Mouse (Mus musculus) cerebellum, adult 9-10 months (tissue): ENCODE measurements at regions not wholly inside any gene's neighbourhood (a gene's known extent, or its start where the extent isn't known, plus 50 kb on each side); places are given as distances from the start of the nearest gene placed in this dataset.

Experiments used
- DNase-seq: peaks from one replicate; pipeline ENCODE4 v3.0.0; 2022

DNA sequence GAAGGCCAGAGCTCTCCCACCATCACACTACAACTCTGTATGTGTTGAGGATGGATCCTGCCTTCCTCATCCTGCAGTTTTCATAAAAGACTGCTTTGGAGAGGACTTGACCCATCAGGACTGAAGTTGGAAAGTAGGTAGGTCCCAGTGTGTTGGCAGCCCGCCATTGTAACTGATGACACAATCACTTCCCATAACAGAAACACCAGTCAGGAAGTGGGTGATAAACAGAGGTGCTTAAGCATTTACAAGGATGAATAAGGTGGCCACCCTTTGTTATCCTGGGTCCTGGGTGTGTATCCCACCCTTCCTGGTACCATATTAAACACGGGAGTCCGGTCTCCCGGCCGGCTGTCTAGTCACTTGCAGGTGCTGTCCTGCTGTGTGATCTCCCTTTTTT is 118.3 kb downstream of the Snx10 start:
- DNase-seq = no peak

DNA sequence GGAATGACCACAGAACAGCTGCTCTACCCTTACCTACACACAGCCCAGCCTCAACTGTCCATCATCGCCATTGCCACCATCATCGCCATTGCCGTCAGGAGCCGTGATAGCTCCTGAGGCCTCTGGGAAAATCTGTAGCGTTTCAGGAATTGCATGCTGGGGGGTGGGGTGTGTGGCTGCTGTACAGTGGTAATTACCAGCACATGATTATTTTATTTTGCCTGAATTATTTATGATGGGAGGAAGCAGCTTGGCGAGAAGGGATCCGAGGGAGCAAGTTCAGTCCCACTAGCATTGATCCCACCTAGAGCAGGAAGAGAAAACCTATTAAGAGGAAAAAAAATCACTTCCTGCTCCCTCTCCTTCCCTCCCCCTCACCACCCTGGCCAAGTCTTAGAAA is 125.1 kb downstream of the Snx10 start:
- DNase-seq = no peak

DNA sequence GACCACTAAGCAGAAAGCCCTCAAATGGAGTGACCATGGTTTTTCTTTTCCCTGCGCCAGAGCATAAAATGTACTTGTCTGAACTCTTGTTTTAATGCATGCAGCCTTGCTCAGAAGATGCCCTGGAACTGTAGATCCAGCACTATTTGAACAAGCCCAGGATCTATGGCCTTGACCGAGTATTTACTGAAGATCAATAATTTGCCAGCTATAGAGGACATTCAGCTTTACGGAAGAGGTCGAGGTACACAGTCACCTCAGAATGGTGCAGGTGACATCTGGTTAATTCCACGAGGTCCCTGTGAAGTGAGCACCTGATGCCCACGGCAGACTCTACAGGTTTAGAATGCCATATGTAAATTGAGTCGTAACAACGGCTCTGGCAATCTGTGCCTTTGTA is 130.1 kb downstream of the Snx10 start:
- DNase-seq = no peak

DNA sequence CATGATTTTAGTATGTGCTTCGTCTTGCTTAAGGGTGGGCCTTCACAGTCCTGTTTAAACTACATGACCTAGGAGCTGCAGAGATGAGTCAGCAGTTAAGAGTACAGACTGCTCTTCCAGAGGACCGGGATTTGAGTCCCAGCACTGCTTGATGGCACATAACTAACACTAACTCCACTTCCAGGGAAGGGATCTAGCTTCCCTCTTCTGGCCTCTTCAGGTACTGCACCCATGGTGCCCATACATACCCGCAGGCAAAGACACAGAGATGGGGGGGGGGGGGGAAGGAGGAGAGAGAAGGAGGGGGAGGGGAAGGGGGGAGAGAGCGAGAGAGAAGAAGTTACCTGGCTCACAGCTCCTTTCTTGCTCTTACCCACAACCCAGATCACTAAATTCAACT is 131.3 kb downstream of the Snx10 start:
- DNase-seq = no peak

DNA sequence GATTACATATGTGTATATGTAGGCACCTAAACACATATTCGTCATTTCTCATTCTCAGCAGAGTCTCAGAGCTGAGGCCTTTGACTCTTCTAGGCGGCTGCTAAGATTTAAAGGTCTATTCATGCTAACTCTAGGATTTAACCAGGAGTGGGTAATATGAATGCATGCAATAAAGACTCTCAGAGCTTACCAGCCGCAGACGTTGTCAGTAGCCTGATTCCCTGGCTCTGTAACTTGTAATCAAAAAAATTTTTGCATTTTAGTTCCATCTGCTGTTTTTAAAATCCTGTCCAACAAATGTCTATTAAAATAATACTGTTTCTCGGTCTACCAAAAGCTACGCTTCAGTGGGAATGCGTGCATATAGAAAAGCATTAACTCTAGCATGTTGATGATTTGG is 132.4 kb downstream of the Snx10 start:
- DNase-seq = no peak

DNA sequence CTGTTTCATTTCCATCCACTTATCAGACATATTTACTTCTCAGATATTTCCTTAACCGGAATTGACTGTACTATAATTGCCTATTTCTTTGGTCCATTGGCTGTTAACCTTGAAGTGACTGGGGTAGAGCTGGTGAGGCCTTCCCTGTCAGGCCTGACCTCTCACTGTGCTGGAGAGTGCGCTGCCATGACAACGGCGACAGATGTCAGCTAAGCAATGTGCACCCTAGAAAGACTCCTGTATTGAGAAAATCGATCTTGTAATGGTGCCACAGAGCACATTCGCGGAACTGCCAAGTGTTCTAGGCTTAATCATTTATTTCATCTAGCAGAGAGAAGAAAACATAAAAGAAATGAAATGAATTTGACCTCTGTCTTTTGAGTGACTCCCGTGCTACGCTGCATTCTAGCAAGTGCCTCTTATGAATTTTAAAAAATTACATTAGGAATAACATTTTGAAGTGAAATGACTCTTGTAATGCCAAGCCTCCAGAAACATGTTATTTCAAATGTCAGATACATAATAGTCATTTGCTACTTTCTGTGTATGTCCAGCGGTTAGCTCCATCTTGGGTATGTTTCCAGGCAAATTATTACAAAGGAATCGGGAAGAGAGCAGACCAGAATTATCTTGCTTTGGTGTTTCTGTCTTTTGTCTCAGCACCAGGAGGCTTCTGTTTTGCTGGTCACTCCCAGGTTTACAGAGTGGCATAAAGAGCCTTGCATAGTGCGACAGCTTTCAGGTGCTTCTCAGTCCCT is 133.4 kb downstream of the Snx10 start:
- no peak for DNase-seq

DNA sequence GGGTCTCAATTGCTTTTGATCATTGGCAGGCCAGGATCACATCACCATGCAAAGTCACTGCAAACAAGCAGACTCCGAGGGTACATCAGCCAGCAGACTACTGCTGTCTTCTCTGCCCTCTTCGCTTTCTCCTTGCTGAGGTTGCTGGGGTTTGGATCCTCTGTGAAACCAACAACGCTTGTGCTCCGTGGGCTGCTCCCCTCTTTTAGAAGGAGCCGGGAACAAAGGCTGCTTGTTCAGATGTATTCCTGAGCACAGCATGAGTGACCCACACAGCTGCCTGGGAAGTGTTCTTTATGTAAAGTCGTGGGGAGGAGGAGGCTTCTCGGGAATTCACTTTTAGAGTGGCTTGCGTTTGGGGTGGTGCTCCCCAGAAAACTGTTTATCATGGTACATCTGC is 134.7 kb downstream of the Snx10 start:
- no peak for DNase-seq

DNA sequence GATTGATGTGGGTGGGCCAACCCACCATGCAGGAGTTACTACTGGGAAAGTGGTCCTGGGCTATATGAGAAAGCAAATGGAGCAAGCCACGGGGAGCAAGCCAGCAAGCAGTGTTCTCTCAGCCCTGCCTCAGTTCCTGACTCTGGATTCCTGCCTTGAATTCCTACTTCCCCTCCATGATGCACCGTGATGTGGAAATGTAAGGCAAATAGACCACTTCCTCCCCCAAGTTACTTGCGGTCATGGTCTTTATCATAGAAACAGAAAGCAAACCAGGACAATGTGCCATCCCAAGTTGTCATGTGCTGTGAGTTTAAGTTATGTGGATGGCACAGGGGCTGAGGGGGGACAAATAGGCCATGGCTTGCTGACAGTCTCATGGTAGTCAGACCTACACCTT is 139.5 kb downstream of the Snx10 start:
- no peak for DNase-seq

DNA sequence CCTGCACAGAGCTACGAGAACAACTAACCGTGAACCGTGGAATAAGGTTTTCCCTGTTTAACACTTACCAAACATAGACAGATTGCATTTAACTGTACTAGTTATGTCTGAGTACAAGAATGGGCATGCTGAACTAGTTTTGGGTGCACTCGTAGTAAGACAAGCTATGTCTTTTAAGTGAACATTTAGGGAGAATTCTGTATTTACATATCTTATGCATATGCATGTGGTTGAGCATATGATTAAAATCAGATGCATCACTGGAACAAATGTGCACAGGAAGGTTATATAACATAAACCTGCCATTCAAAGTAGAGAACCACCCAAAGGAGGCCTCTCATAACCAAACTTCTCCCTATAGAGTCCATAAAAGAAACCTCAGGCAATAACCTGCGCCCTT is 140.3 kb downstream of the Snx10 start:
- DNase-seq = no peak

DNA sequence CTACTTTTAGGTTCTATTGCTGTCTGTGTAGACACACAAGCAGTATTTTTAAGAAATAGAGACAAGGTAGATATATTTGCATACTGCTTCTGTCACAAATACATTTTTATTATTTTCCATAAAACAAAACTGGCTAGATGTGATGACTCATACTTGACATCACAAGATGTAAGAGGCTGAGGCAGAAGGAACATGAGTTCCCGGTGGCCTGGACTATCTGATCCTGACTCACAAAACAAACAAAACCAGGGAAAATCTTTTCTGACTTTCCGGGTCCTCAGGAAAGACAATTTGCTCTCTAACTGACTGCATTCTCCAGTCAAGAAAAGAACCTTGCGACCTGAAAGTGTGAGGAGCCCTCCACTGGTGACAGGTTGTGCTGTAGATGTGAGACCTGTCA is 143.3 kb downstream of the Snx10 start:
- no peak for DNase-seq

DNA sequence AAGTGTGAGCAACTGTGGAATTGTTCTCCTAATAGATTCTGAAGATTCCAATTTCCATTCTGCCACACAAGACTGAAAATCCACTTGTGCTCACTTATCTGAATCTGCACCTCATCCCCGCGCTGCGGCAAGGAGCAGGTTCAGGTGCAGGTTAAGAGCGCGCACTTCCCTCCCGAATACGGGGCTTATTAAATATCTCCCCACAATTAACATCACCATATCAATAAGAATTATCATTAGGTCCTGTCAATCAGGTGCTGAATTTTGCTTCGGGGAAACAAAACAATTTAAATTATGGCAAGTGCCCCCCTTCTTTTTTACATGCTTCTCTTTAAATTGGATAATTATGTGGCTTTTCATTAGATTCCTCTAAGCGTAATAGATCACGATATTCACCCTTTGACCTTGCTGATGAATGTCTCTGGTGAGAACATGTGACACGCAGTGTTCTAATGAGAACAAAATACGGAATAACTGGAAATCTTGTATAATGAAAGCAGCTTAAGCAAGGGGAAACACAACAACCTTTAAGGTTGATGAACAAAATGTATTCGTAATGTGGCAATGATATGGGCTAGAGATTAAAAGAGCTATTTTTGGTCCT is 151.7 kb downstream of the Snx10 start:
- no peak for DNase-seq

DNA sequence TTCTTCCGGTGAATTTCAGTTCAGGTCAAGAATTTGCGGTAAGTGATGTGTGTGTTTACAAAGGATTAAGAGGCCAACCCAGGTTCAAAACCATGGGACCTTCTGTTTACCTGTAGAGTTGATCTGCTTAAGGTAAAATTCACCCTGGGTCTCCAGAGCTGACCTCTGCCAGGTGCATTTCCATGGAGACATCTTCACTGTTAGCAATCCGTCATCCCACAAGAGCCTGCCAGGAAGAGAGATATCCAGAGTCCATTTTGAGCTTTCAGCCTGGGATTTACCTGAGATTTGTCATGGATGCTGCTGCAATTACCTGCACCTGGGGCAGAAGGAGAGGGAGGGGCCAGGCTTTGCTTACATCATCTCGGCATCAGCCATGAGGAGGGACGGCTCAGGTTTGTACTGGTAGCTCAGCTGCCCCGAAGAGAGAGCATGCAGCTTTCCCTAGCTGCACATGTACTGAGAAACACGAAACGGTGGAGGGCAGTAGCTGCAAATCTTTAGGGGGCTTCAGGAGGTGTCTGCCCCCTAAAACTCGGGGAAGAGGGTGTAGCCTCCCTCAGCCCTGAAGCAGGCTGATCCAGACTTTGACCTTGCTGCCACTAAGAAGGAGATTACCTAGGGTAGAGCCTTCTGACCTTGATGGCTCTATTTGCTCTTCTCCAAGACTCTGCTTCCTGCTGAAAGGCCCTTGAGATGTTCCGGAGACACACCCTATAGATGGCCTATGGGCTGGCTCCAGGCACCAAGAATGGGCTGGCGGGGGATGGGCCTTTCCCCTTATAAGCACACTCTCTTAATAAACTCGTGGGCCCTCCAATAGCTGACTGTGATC is 153.7 kb downstream of the Snx10 start:
- DNase-seq = no peak

DNA sequence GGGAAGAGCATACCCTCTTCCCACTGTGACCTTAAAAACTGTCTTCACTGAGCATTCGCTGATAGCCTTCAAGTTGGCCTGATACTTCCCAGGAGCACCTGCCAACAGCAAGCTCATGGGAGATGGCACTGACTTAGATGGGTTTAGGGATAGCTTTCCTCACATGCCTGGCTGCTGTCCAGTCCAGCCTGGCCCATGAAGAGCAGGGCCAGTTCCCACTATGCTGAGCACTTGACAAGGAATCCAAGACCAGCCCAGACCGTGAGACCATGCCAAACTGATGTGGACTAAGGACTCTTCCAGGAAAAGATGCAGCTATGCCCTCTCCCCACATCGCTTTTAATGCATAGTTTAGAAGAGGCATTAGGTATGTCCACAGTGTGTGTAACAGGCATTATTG is 155.0 kb downstream of the Snx10 start:
- DNase-seq = no peak

DNA sequence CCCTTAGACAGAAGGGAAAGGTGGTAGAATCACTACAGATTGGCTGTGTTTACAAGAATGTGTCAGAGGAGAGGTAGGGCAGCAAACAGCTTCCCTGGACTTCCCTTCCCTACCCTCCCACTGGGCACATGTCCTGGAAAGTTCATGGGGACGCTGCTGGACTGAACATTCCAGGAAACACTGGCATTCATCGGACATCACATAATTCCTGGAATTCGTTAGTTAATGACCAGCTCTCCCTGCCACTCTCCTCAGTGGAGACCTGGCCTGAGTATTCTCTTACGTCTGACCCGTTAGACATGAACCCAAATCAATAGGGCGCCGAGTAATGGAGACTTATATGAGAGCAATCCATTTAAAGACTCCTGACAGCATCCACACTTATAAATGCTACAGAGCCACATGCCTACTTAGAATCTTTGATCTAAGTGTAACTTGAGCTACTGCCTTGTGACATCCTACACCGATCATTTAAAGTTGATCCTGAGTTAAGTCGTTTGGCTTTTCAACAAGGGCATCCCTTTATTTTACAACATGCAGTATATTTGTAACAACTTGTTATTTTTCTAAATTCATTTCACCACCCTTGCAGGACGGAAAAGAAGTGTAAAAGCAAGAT is 156.6 kb downstream of the Snx10 start:
- no peak for DNase-seq

DNA sequence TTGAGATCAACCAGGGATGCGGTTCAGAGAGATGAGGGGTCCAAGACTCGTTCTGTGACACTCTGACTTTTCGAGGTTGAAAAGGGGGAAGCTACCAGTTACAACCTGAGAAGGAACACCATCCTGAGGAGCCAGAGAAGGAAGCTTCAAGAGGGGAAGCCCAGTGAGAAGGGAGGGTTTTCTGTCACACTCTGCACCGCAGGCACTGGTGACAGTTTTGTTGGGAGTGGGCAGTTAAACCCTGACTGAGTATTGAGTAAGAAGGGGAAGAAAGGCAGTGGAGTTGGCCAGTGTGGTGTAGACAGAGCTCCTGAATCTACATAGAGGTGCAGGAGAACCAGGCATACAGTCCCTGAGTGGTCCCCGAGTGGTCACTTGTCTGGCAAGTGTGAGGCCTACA is 159.4 kb downstream of the Snx10 start:
- no peak for DNase-seq

DNA sequence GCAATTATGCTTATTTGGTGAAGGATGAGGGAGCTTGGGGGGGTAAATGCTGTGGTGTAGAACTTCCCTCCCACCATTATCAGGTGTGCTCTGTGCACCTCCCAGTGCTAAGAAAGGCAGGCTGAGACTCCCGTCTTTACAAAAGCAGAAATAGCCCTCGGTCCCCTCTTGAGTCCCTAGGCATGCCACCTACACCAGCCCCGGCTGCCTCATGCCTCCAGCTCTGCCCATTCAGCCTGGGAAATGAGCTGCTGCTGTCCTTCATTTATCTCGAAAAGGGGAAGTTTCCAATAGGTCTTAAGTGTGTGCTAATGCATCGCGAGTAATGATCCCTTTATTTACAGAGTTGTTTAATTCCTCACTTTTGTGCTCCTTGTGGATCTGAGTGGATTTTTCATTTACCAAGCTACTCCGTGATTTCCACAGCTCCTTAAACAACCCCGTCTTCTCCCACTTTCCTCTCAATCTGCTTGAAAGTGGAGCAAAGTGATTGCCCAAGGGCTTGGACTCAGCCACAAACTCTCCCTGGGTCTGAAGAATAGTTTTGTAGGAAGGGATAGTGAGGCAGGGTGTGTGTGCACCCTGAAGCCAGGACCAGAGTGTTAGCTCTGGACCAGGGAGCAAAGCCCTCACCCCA is 162.1 kb downstream of the Snx10 start:
- DNase-seq = no peak

DNA sequence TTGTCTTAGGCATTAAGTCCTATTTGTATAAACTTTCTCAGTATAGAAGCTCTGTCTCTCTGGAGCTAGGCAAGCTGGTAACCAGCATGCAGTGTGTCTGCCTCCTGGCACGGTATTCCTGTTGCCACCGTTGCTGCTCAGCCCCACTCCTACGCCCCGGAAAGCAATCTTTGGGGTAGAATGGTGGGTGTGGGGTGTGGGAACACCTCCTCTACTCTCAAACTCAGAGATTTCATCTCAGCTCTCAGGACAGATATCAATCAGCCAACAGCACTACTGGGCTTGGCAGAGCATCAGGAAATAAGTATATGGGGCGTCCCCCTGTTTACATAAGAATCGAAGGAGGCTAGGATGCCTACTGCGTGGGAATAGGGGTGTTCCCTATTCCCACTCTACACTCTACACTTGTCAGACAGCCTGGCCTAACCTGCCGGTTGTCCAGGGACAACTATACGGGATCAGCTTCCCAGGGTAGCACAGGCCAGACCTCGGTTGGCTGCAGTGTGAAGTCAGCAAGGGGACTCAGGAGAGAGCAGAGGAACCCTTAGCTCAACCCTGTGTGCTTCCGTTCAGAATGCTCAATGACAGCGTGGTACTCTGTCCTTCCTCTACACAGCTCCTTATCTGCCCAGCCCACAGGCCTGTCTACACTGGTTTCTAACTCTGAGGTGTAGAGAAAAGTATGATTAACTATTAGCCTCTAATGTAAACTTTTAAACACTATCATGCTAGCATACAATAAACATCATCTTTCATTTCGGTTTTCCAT is 167.3 kb downstream of the Snx10 start:
- DNase-seq = no peak

DNA sequence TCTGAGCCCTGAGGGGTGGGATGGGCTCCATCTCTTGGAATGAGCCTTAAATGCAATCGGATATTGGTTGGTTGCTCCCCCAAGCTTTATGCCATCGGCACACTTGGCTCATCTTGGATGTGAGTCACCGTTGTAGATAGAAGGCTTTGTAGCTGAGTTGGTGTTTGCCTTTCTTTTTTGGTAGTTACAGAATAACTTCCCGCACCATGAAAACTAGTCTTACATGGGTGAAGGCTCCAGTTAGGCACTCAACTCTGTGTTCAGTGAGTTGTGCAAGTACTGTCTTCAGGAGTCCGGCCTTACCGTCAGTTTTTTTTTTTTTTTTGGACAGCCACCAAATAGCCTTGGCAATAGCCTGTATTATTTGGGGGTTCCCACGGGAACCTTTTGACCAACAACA is 170.3 kb downstream of the Snx10 start:
- DNase-seq = no peak

DNA sequence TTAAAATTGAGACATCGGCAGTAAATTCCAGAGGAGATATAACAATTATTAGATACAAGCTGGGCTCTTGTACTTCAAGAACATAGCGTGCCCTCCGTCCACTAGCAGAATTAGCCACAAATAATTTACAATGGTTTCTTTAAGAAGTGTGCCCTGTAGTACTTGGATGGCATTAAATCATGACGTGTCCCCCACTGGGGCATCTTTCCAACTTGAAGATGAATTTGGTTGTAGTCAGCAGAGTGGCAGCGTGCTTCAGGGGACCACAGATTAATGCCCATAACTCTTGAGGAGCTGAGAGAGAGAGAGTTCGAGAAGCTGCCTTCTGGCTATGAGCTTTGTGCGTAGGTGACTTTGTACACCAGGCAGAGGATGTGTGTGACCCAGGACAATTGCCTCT is 172.7 kb downstream of the Snx10 start:
- DNase-seq = no peak

DNA sequence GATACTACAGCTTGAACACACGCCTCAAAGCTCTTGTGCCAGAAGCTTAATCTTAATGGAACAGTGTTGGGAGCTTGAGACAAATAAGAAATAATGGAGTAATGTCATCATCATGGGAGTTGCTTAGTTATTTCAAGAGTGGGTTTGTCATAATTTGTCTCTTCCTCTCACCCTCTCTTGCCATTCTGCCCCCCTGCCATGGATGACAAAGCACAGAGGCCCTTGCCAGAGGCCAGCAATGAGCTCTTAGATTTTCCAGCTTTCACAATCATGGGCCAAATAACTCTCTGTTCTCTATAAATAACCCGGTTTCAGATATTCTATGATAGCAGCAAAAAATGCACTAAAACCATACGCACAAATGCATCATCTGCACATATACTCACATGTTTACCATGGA is 174.1 kb downstream of the Snx10 start:
- no peak for DNase-seq

DNA sequence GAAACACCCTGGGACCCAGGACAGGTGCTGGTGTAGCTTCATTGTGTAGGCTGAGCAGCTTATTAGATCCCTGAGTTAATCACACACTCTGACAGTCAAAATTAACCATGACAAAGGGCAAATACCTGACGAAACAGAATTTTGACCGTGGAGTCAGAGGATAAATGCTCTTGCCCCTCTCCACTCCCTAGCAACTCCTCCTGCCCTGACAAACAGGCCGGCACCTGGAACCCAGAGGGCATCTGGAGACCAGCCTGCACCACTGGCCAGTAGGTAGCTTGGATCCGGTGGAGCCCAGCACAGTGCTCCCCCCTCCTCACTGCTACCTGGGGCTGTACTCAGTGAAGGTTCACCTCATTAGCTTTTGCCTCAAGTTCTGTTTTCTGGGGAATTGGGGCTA is 174.5 kb downstream of the Snx10 start:
- no peak for DNase-seq

DNA sequence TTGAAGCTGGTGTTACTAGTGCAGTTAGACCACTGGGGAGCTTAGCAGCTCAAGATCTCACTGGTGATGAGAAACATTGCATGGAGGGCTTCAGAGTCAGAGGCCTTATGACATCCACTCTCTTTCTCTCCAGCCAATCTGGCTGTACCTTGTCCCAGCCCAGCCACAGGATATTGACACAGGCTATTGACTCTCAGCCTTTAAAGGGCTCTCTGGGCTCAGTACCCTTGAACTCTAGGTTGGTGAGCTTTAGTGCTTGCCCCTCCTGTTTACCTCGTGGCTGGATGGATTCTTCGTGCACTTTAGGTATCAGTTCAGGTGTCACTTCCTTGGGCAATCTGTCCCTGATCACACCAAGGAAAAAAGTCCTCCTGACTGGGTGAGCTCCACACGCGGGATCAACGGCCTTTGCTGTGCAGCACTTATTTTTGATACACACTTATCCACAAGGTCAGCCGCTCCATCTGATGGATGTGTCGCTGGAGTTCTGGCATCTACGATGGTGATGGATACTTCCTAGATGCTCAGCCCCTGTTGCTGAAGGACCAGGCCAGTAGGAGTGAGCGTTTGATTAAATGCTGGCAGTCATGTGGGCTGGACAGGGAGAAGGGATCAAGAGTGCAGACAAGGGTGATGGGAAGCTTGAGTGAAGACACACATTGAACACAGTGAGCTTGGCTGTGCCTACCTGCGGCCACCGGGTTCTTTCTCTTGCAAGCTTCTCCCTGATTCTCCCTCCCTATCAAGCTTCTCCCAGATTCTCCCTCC is 177.7 kb downstream of the Snx10 start:
- no peak for DNase-seq
